Mouse (Mus musculus) c-Kit-positive CD71-positive TER-119-negative erythroid progenitor cells, embryonic 14.5 days (primary cell): ENCODE data around the gene Pink1.

Source experiments
- DNase-seq: peaks from one replicate; pipeline ENCODE4 v3.0.0-alpha.2; 2013; ENCODE audit warnings: low read depth

Pink1 gene

GRCm38 (mm10) chr4:138326077-138326695 lies at the start of gene Pink1:
Gene Pink1 (minus strand): TSS chr4:138326307.
- peak; percentile 66 for DNase-seq

- DNase-seq, result no peak
Measured at GRCm38 (mm10) chr4:138375117-138375516, 49.0 kb upstream of the Pink1 start.

GRCm38 (mm10) chr4:138370996-138371516 lies 44.9 kb upstream of the Pink1 start:
- no peak for DNase-seq

GRCm38 (mm10) chr4:138368498-138369260 lies 42.6 kb upstream of the Pink1 start:
- no peak for DNase-seq

GRCm38 (mm10) chr4:138367641-138368497 lies 41.8 kb upstream of the Pink1 start, which contains the start of gene Cda:
Gene Cda (minus strand): TSS chr4:138367992.
- DNase-seq, result no peak

GRCm38 (mm10) chr4:138366561-138366960 lies 40.5 kb upstream of the Pink1 start:
- no peak for DNase-seq

- DNase-seq, result no peak
Measured at GRCm38 (mm10) chr4:138363511-138363910, 37.4 kb upstream of the Pink1 start.

GRCm38 (mm10) chr4:138362883-138363282 lies 36.8 kb upstream of the Pink1 start:
- DNase-seq, result no peak

- no peak for DNase-seq
Measured at GRCm38 (mm10) chr4:138361370-138361821, 35.3 kb upstream of the Pink1 start.

- DNase-seq, result no peak
Measured at GRCm38 (mm10) chr4:138358176-138358575, 32.1 kb upstream of the Pink1 start.

- no peak for DNase-seq
Measured at GRCm38 (mm10) chr4:138356551-138356950, 30.4 kb upstream of the Pink1 start.

GRCm38 (mm10) chr4:138356141-138356540 lies 30.0 kb upstream of the Pink1 start:
- no peak for DNase-seq

- no peak for DNase-seq
Measured at GRCm38 (mm10) chr4:138355496-138355895, 29.4 kb upstream of the Pink1 start.

GRCm38 (mm10) chr4:138353438-138354171 lies 27.5 kb upstream of the Pink1 start:
- DNase-seq, result no peak

- DNase-seq, result no peak
Measured at GRCm38 (mm10) chr4:138352692-138353091, 26.6 kb upstream of the Pink1 start.

GRCm38 (mm10) chr4:138351821-138352220 lies 25.7 kb upstream of the Pink1 start:
- DNase-seq, result no peak

GRCm38 (mm10) chr4:138348716-138349115 lies 22.6 kb upstream of the Pink1 start:
- no peak for DNase-seq

GRCm38 (mm10) chr4:138347280-138347679 lies 21.2 kb upstream of the Pink1 start:
- no peak for DNase-seq

- DNase-seq, result no peak
Measured at GRCm38 (mm10) chr4:138344891-138345545, 18.9 kb upstream of the Pink1 start.

GRCm38 (mm10) chr4:138343341-138343837 lies 17.3 kb upstream of the Pink1 start:
- DNase-seq, result no peak

- no peak for DNase-seq
Measured at GRCm38 (mm10) chr4:138342778-138343177, 16.7 kb upstream of the Pink1 start.
